Mouse (Mus musculus) myocyte (in vitro differentiated cells): Measurements from ENCODE around the gene Asb5. TPM values are rescaled to one million over a fixed set of nuclear protein-coding genes. Genes with fewer than 3 reads are reported as not detected.
"Not testable (repeated sequence)": the region's sequence is repeated elsewhere in the genome, so short reads cannot be mapped to it uniquely, and the experiment has no call there.

Source experiments
- H3K27me3 ChIP-seq: one replicate; pipeline ENCODE4 v1.6.1; 2011; ENCODE audit not compliant: control insufficient read depth, insufficient read depth, insufficient read length
- H3K36me3 ChIP-seq: one replicate; pipeline ENCODE4 v1.6.1; 2011; ENCODE audit not compliant: control insufficient read depth, insufficient read depth
- H3K4me2 ChIP-seq: one replicate; pipeline ENCODE4 v1.6.1; 2011; ENCODE audit warnings: low read depth, control low read depth
- H3K4me3 ChIP-seq: one replicate; pipeline ENCODE4 v1.5.1; 2011; ENCODE audit warnings: mild to moderate bottlenecking, control low read depth, moderate library complexity
- H3K79me2 ChIP-seq: one replicate; pipeline ENCODE4 v1.6.1; 2011; ENCODE audit not compliant: control insufficient read depth, insufficient read depth
- H3ac ChIP-seq: one replicate; pipeline ENCODE4 v1.6.1; 2011; ENCODE audit not compliant: control insufficient read depth, insufficient read length
- CEBPB ChIP-seq: IDR thresholded peaks from 2 replicates; pipeline ENCODE4 v1.6.1; 2011; ENCODE audit warnings: mild to moderate bottlenecking, moderate library complexity; ENCODE audit not compliant: poor library complexity, insufficient read depth, severe bottlenecking
- E2F4 ChIP-seq: IDR thresholded peaks from one replicate; pipeline ENCODE4 v1.6.1; 2011; ENCODE audit warnings: mild to moderate bottlenecking, control low read depth, moderate library complexity; ENCODE audit not compliant: insufficient read depth
- MAX ChIP-seq: IDR thresholded peaks from one replicate; pipeline ENCODE4 v1.6.1; 2011; ENCODE audit warnings: low read depth, mild to moderate bottlenecking, control low read depth
- MYOD1 ChIP-seq, 3 experiments: IDR thresholded peaks; one replicate each; pipeline ENCODE4 v1.6.1; 2011; ENCODE audit warnings: control low read depth in 2 of 3, low read depth in 2 of 3, mild to moderate bottlenecking in 2 of 3, moderate library complexity in 1 of 3; ENCODE audit not compliant: insufficient read length in 2 of 3, control insufficient read depth in 1 of 3
- MYOG ChIP-seq, 3 experiments: IDR thresholded peaks; one replicate each; pipeline ENCODE4 v1.6.1; 2011; ENCODE audit warnings: control low read depth in 2 of 3, low read depth in 2 of 3, mild to moderate bottlenecking in 2 of 3; ENCODE audit not compliant: insufficient read length in 2 of 3, control insufficient read depth in 1 of 3, insufficient read depth in 1 of 3
- POLR2A ChIP-seq: IDR thresholded peaks from one replicate; pipeline ENCODE4 v1.6.1; 2011; ENCODE audit warnings: low read depth, mild to moderate bottlenecking, control low read depth, moderate library complexity; ENCODE audit not compliant: insufficient read length
- POLR2AphosphoS2 ChIP-seq: IDR thresholded peaks from one replicate; pipeline ENCODE4 v1.6.1; 2011; ENCODE audit warnings: low read depth, control low read depth; ENCODE audit not compliant: insufficient read length
- REST ChIP-seq: IDR thresholded peaks from one replicate; pipeline ENCODE4 v1.6.1; 2011; ENCODE audit warnings: mild to moderate bottlenecking, control low read depth, moderate library complexity; ENCODE audit not compliant: insufficient read depth, insufficient read length
- SRF ChIP-seq: IDR thresholded peaks from one replicate; pipeline ENCODE4 v1.6.1; 2011; ENCODE audit warnings: low read depth; ENCODE audit not compliant: control insufficient read depth, insufficient read length
- TCF12 ChIP-seq: IDR thresholded peaks from one replicate; pipeline ENCODE4 v1.6.1; 2011; ENCODE audit warnings: mild to moderate bottlenecking, control low read depth; ENCODE audit not compliant: poor library complexity, insufficient read depth, severe bottlenecking
- TCF3 ChIP-seq: IDR thresholded peaks from one replicate; pipeline ENCODE4 v1.6.1; 2011; ENCODE audit warnings: low read depth, control low read depth; ENCODE audit not compliant: insufficient read length
- USF1 ChIP-seq: IDR thresholded peaks from one replicate; pipeline ENCODE4 v1.6.1; 2011; ENCODE audit warnings: low read depth, mild to moderate bottlenecking, control low read depth, moderate library complexity
- polyA plus RNA-seq: library from polyadenylated mRNA; unstranded; fragments of >200 nt; fragmentation: generic; extraction: Trizol; gene quantifications from one replicate; pipeline ENCODE4 v1.2.1, GENCODE M21; 2012; ENCODE audit warnings: missing spikeins

The Asb5 gene
- polyA plus RNA-seq, 1 experiment, result 144 TPM

DNA sequence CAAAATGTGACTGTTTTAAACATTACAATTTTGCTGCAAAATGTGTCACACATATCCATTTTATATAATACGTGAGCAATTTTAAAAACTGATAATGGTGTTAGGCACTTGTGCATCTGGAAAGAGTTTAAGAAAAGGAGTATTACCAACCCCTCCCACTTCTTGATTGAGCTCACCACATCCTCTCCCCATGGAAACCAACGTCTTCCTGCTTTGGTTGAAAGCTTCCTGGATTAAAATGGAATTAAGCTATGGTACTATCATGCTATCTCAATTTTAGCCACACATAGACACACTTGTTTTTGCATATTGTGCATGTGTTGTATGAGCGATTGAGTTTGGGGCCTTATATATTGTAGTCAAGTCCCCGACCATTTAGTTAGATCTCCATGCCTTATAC, 74.1 kb downstream of the Asb5 start:
- Histone ChIP-seq H3K4me2 (no peak overlapping the region), H3K79me2 (no peaks in the 10 kb centered on the region), H3K4me3 (no peak overlapping the region), H3K27me3 (no peaks in the 10 kb centered on the region), H3K36me3 (no peaks in the 10 kb centered on the region), H3ac (no peak overlapping the region)
- TF ChIP-seq MYOD1 (IDR thresholded peaks at IDR 0.05; ENCODE audit: control insufficient read depth in 1 of 3, insufficient read length in 2 of 3, low read depth in 2 of 3), result no peak
- TF ChIP-seq MAX, result no peak
- no peak for TF ChIP-seq TCF12
- no peak for TF ChIP-seq CEBPB
- TF ChIP-seq MYOG (IDR thresholded peaks at IDR 0.05; ENCODE audit: control insufficient read depth in 1 of 3, insufficient read depth in 1 of 3, insufficient read length in 2 of 3, low read depth in 2 of 3), result no peak
- no peak for TF ChIP-seq SRF
- no peak for TF ChIP-seq POLR2A
- TF ChIP-seq USF1, result no peak
- no peak for TF ChIP-seq REST
- no peak for TF ChIP-seq E2F4
- TF ChIP-seq POLR2AphosphoS2, result no peak
- no peak for TF ChIP-seq TCF3

GRCm38 (mm10) chr8:54609336-54609735, 80.0 kb downstream of the Asb5 start:
- Histone ChIP-seq H3K4me3 (no peak overlapping the region), H3K79me2 (no peaks in the 10 kb centered on the region), H3K36me3 (no peaks in the 10 kb centered on the region), H3K4me2 (peak overlapping the region; percentile 74), H3ac (no peak overlapping the region), H3K27me3 (no peaks in the 10 kb centered on the region)
- TF ChIP-seq TCF3, result peak; percentile 19
- TF ChIP-seq MAX, result no peak
- TF ChIP-seq MYOG (IDR thresholded peaks at IDR 0.05; ENCODE audit: control insufficient read depth in 1 of 3, insufficient read depth in 1 of 3, insufficient read length in 2 of 3, low read depth in 2 of 3), result peak in 1 of 3 experiments; percentile 79
- TF ChIP-seq POLR2A, result no peak
- TF ChIP-seq TCF12, result peak; percentile 85
- TF ChIP-seq MYOD1 (IDR thresholded peaks at IDR 0.05; ENCODE audit: control insufficient read depth in 1 of 3, insufficient read length in 2 of 3, low read depth in 2 of 3), result peak; percentile 71 to 87 (median 84)
- peak; percentile 93 for TF ChIP-seq CEBPB

DNA sequence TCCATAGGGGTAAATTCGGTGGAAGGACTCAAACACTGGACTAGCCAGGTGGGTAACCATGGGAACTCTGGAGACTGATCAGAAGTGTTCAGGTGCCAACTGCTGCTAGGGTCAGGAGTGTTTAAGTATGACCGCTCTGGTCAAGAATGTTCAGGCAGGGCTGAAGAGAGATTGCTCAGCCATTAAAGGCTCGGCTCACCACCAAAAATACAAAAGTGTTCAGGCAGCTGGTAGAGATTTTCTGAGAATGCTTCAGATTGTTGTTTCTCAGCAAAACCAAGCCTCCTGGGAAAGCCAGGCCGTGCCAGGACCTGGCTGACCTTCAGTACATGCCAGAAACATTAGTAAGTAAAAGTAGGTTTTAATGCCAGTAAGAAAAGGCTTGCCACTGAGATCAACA, 80.9 kb downstream of the Asb5 start:
- Histone ChIP-seq H3K36me3 (no peaks in the 10 kb centered on the region), H3K4me2 (peak overlapping the region; percentile 74), H3K79me2 (no peaks in the 10 kb centered on the region), H3K27me3 (no peaks in the 10 kb centered on the region), H3K4me3 (no peak overlapping the region), H3ac (no peak overlapping the region)
- TF ChIP-seq POLR2A, result no peak
- TF ChIP-seq MYOD1 (IDR thresholded peaks at IDR 0.05; ENCODE audit: control insufficient read depth in 1 of 3, insufficient read length in 2 of 3, low read depth in 2 of 3), result peak in 2 of 3 experiments; percentile 3 to 6
- TF ChIP-seq CEBPB, result 0 out of 2 replicates have a peak, but pooled peaks have one; percentile 17
- TF ChIP-seq TCF12, result peak; percentile 49
- TF ChIP-seq SRF, result no peak
- TF ChIP-seq E2F4, result no peak
- TF ChIP-seq MYOG (IDR thresholded peaks at IDR 0.05; ENCODE audit: control insufficient read depth in 1 of 3, insufficient read depth in 1 of 3, insufficient read length in 2 of 3, low read depth in 2 of 3), result peak in 2 of 3 experiments; percentile 5 to 41

DNA sequence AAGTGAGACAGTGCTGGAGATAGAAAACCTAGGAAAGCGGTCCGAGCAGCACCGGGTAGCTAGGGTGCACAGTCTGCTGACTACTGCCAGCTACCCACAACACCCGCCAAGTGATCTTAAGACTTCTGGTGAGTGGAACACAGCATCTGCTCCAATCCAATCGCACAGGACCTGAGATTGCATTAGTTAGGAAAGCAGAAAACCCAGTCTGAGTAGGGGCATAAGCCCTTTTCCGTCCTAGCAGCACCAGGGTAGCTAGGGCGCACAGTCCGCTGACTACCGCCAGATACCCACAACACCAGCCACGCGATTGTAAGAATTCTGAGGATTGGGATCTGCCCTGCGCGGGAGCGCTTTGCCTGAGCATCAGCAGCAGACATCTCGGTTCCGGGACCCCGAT, 87.3 kb downstream of the Asb5 start:
- not testable (repeated sequence) for H3K4me3 ChIP-seq, H3K79me2 ChIP-seq, H3ac ChIP-seq, H3K4me2 ChIP-seq, H3K27me3 ChIP-seq, H3K36me3 ChIP-seq

Other genes with a start within 250 kb of the Asb5 start
- gene Spcs3, start 418 bp downstream of the Asb5 start, polyA plus RNA-seq, result 18.3 TPM
- not detected for gene Spata4, start 71.2 kb downstream of the Asb5 start, polyA plus RNA-seq